Mouse (Mus musculus) gastrocnemius, postnatal 25 days (tissue): Measurements from ENCODE around the gene Tfpi2. TPM values are rescaled to one million over a fixed set of nuclear protein-coding genes. Genes with fewer than 3 reads are reported as not detected.
A peak's percentile ranks its signal among the peaks of the same experiment; 100 is the strongest.

Source experiments
- DNase-seq: peaks from one replicate; pipeline ENCODE4 v3.0.0; 2022
- long read RNA-seq, 2 experiments: library from polyadenylated mRNA; stranded (forward); transcript quantifications; one replicate each; pipeline ENCODE4 v2.0.0; 2021
- total RNA-seq, 2 experiments: library from RNA; stranded (reverse); gene quantifications; 1 replicate in 1 of 2; 2 replicates in 1 of 2; pipeline ENCODE4 v1.2.3; 2021

Gene Tfpi2
- 1 to 10 TPM in 1 of 2 experiments, under 1 TPM in 1; 0.59 to 1.2 TPM for total RNA-seq
- long read RNA-seq, experiment 1, partial matches to known transcripts: 0 of 1 reads
- long read RNA-seq, experiment 1, other reads (novel, unspliced or antisense): 0 of 1 reads
- long read RNA-seq, experiment 2: 0 reads

- DNase-seq: no peak
Measured at GRCm38 (mm10) chr6:3988750-3989149, at the start of gene Tfpi2. TSS of gene Tfpi2 (minus strand) at chr6:3988919.

- DNase-seq: no peak
Measured at GRCm38 (mm10) chr6:4030956-4031355, 42.2 kb upstream of the Tfpi2 start.

- DNase-seq: no peak
Measured at GRCm38 (mm10) chr6:4026367-4026766, 37.6 kb upstream of the Tfpi2 start.

GRCm38 (mm10) chr6:4022645-4023044, 33.9 kb upstream of the Tfpi2 start:
- no peak for DNase-seq

- no peak for DNase-seq
Measured at GRCm38 (mm10) chr6:4009548-4009947, 20.8 kb upstream of the Tfpi2 start.

- DNase-seq: peak; percentile 11
Measured at GRCm38 (mm10) chr6:4008501-4009040, 19.9 kb upstream of the Tfpi2 start.

GRCm38 (mm10) chr6:4004808-4005207, 16.1 kb upstream of the Tfpi2 start:
- no peak for DNase-seq

GRCm38 (mm10) chr6:4003890-4004306, 15.2 kb upstream of the Tfpi2 start, which contains the start of gene Gng11:
TSS of gene Gng11 (plus strand) at chr6:4003904.
- DNase-seq: peak; percentile 88

GRCm38 (mm10) chr6:4003445-4003844, 14.7 kb upstream of the Tfpi2 start:
- no peak for DNase-seq

- DNase-seq: no peak
Measured at GRCm38 (mm10) chr6:4000716-4001115, 12.0 kb upstream of the Tfpi2 start.

- no peak for DNase-seq
Measured at GRCm38 (mm10) chr6:3999296-3999695, 10.6 kb upstream of the Tfpi2 start.

- no peak for DNase-seq
Measured at GRCm38 (mm10) chr6:3998089-3998488, 9.4 kb upstream of the Tfpi2 start.

- no peak for DNase-seq
Measured at GRCm38 (mm10) chr6:3993492-3993891, 4.8 kb upstream of the Tfpi2 start, which contains the start of gene Gngt1. TSS of gene Gngt1 (plus strand) at chr6:3993792.

- DNase-seq: no peak
Measured at GRCm38 (mm10) chr6:3982661-3983284, 5.9 kb downstream of the Tfpi2 start.

GRCm38 (mm10) chr6:3973679-3974078, 15.0 kb downstream of the Tfpi2 start:
- DNase-seq: no peak

- DNase-seq: peak; percentile 14
Measured at GRCm38 (mm10) chr6:3967676-3968626, 20.8 kb downstream of the Tfpi2 start.

GRCm38 (mm10) chr6:3954969-3955368, 33.8 kb downstream of the Tfpi2 start:
- no peak for DNase-seq

GRCm38 (mm10) chr6:3936140-3936714, 52.5 kb downstream of the Tfpi2 start:
- DNase-seq: no peak

GRCm38 (mm10) chr6:3935606-3936005, 53.1 kb downstream of the Tfpi2 start:
- no peak for DNase-seq

- DNase-seq: no peak
Measured at GRCm38 (mm10) chr6:3935048-3935447, 53.7 kb downstream of the Tfpi2 start.

- no peak for DNase-seq
Measured at GRCm38 (mm10) chr6:3926140-3926539, 62.6 kb downstream of the Tfpi2 start.

- no peak for DNase-seq
Measured at GRCm38 (mm10) chr6:3922870-3923269, 65.8 kb downstream of the Tfpi2 start.
